Mouse (Mus musculus): Measurements from ENCODE around the gene Gpx4. TPM values are rescaled to one million over a fixed set of nuclear protein-coding genes. Genes with fewer than 3 reads are reported as not detected.

The Gpx4 gene
- 977 and 1,201 TPM in 2 replicates for total RNA-seq (2021)
- long read RNA-seq, transcript Gpx4-202 (7 exons, 959 nt), result major isoform, 584 of 614 reads
- long read RNA-seq, transcript Gpx4-207 (6 exons, 735 nt), result minor isoform, 12 of 614 reads
- long read RNA-seq, partial matches to known transcripts, result 6 of 614 reads
- long read RNA-seq, other reads (novel, unspliced or antisense), result 11 of 614 reads

DNA sequence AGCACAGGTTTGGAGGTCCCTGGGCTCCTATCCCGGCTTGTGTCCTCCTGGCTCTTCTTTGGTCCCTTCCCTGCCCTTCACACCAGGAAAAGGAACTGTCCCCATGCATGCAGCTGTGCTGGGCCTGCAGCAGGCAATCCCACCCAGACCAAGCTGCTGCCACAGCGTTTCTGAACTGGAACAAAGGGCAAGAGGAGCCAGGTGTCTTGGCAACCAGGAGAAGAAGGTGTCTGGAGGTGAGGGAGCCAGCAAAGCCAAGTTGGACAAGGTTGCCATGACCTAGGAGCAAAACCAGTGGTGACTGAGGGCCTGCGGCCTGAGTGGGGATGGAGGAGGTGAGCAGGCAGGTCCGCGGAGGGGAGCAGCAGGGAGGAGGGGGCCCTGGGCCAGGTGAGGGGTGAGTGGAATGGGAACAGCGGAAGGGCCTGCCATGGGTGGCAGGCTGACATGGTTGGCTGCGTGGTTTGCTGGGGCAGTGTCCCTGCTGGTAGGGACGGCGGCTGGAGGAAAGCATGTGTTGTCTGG, at the start of gene Gpx4:
TSS of gene Gpx4 (plus strand) at position 126 of the 525 bp plus-strand sequence.
- no peak for DNase-seq

DNA sequence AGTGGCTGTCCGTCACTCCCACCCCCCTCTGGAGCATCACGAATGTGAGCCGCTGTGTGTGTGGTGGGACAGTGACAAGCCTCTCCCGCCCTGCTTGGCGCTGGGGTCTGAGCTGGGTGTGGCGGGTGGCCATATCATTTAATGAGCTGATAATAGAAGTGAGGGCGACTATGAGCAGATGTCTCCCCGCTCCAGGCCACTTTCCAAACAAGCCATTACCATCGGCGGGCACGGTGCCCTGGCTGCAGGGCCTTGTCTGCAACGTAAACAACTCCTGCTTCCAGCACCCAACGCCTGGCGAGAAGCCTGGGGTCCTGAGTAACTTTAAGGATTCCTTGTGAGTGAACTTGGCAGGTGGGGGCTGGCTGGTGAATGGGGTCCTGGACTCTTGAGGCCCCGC, 49.1 kb upstream of the Gpx4 start:
- DNase-seq, result no peak

DNA sequence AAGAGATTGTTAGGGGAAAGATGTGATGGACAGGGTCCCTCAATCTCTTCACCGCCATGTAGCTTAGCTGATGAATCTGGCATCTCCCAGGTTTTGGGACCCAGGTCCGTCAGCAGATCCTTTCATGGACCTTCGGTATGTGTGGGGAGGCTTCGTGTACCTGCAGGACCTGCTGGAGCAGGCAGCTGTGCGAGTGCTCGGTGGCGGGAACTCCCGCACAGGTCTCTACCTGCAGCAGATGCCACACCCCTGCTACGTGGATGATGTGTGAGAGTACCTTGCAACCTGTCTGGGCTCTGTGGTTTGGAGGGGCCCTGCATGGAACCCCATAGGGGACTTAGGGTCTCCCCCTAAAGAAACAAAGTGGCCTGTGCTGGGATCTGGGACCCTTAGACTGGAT, 45.0 kb upstream of the Gpx4 start:
- DNase-seq, result no peak

DNA sequence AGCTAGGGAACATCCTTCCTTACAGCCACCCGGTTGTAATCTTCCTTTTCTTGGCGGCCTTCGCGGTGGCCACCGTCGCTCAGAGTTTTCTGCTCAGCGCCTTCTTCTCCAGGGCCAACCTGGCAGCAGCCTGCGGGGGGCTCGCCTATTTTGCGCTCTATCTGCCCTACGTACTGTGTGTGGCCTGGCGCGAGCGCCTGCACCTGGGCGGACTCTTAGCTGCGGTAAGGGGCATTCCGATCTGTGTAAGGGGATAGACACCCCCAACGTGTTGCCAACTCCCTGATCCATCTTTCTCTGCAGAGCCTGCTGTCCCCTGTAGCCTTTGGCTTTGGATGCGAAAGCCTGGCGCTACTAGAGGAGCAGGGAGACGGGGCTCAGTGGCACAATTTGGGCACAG, 44.1 kb upstream of the Gpx4 start:
- DNase-seq, result no peak

DNA sequence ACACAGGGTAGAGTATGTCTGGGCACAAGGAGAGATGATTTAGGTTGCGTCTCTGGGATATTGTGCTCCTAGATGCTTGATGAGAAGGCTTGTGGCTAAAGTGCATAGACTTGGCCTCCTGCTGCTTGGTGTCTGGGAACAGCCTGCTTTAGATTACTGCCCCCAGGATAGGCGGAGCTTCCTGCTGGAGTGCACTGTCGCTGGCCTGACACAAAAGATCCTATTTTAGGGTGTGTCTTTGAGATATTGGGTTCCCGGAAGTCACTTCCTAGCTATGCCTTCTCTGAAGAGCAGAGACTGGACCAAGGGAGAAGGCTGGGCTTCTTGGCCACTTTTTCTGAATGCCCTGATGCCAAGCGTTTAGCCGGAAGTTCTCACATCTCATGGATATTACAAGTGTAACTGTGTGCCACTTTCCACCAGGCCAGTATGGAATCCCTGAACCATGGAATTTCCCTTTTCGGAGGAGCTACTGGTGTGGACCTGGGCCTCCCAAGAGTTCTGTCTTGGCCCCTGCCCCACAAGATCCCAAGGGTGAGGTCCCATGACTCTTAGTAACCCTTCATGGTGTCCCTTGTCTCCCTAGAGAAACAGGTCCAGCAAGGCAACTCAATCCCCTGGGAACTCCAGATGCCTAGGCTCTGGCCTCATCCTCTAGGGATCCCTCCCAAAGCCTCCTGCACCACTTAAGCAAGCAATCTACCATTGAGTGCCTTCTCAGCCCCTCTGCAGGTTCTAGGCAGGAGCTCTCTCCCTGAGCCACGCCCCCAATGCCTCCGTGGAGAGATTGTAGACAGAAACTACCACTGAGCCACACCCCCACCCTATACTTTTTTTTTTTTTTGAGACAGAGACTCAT, 43.4 kb upstream of the Gpx4 start:
- DNase-seq, result no peak

DNA sequence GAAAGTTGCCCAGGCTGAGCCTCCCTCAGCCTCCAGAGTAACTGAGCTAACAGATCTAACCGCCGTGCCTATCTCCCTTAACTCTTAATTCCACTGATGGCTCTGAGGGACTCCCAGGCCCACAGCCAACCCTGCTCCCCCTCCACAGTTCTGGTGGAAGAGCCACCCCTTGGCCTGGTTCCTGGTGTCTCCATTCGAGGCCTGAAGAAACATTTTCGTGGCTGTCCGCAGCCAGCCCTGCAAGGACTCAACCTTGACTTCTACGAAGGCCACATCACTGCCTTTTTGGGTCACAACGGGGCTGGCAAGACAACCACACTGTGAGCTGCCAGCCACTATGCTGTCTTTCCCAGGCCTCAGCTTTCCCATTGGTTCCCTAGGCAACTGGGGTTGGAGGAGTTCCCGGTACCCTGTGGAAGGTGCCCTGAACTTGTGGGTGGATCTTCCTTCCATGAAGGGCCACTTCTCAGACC, 42.7 kb upstream of the Gpx4 start:
- DNase-seq, result peak; percentile 60

DNA sequence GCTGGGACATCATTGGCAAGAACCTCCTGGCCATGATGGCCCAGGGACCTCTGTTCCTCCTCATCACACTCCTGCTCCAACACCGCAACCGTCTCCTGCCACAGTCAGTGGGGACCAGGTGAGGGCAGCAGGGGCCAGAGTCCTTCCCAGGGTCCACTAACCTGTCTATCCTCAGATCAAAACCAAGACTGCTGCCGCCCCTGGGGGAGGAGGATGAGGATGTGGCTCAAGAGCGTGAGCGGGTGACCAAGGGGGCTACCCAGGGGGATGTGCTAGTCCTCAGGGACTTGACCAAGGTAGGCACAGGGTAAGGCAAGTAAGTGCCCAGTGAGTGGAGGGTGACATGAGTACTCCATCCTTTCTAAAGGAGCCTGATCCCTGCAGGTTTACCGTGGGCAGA, 35.2 kb upstream of the Gpx4 start:
- DNase-seq, result no peak

DNA sequence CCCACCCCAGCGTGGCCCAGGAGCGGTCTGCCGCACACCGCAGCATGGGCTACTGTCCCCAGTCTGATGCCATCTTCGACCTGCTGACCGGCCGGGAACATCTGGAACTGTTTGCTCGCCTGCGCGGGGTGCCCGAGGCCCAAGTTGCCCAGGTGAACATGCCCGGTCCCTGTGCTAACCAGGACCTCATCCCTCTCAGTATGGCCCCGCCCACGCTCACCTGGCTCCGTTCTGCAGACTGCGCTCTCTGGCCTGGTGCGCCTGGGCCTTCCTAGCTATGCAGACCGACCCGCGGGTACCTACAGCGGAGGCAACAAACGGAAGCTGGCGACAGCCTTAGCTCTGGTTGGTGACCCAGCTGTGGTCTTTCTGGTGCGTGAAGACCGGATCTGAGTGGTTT, 33.4 kb upstream of the Gpx4 start:
- DNase-seq, result no peak

DNA sequence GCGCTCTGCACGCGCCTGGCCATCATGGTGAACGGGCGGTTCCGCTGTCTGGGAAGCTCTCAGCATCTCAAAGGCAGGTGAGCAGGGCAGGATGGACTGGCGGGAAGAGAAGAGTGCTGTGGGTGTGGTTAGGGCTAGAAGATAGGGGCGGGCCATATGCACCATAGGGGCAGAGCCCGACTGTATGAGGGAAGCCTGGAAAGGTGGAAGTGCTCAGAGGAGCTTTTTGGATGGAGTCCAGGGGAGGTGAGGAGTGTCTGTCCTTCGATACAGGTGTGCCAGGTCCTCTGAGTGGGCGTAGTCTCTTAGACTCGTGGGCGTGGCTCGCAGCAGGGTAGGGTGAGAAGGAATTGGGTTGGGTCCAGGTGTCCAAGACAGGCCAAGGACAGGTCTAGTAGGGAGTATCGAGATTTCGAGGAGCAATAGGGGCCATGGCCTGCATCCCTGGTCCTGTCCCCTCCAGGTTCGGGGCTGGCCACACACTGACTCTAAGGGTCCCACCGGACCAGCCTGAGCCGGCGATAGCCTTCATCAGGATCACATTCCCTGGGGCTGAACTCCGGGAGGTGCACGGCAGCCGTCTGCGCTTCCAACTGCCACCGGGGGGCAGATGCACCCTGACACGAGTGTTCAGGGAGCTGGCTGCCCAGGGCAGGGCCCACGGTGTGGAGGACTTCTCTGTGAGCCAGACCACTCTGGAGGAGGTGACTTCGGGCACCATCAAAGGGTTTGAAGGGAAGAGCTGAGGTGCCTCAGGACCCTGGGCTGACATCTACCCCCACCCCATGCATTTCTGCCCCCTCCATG, 32.3 kb upstream of the Gpx4 start:
- no peak for DNase-seq

DNA sequence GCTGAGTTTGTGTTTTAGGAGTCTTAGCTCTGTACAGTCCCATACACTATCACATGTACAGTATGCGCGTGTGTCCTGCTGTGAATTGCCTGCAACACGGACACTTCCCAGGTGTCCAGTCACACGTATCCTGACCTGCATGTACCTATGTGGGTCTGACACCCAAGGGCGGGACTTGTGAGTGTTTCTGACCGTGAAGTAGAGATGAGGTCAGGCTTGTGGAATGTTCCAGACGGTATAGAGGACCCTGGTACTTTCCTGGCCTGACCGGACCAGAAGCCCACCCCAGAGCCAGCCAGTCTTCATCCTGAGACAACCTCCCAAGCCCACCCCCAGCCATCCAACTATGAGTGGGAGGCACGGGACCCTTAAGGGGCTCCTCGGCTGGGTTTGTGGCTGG, 31.4 kb upstream of the Gpx4 start:
- DNase-seq, result no peak

DNA sequence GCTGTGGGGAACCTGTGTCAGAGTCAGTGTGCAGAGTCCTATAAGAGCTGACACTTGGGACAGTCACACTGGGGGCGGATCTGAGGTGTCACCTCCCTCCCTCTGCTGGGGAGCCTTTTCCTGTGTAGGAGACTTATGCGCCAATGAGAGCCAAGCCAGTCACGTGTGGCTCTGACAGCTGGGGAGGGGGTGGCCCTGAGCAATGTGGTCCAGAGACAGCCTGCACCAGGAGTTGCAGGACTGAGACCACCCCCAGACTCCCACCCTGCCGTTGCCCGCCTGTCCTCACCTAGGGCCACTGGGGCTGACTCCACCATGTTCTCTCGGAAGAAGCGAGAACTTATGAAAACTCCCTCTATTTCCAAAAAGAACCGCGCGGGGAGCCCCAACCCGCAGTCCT, 30.5 kb upstream of the Gpx4 start, which contains the start of gene Arhgap45:
TSS of gene Arhgap45 (plus strand) at position 143 of the 400 bp plus-strand sequence.
- no peak for DNase-seq

DNA sequence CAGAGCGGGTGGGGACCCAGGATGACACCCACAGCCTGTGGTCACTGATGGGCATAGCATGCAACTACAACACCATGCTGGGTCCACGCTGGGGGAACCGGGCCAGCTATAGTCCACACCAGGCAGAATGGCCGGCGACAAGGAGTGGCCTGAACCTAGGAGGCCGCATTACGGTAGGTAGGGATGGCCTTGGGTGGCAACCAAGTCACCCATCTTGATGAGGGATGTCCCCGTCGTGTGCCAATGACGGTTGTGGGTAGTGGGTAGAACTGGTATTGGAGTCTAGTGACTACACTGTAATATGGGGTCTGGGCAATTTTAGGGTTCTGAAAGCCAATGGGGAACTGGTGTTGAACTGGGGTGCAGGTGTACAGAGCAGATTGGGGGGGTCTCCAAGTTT, 30.0 kb upstream of the Gpx4 start:
- DNase-seq, result no peak

DNA sequence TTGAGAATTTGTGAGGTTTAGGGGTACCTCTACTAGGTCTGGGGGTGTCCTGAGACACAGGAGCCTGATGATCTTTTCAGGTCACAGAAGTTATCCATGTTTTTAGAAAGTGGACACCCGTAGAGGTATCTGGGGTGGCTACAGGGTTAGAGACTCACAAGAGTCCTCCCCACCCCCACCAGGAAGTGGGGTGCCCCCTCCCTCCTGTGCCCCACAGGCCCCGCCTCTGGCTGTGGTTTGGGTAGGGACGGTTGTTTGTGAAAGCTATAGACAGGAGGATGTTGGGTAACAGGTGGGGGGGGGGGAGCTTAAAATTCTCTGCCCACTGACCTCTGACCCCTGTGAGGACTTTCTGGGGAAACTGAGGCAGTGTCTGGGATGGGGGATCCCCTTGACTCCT, 29.6 kb upstream of the Gpx4 start:
- DNase-seq, result no peak

DNA sequence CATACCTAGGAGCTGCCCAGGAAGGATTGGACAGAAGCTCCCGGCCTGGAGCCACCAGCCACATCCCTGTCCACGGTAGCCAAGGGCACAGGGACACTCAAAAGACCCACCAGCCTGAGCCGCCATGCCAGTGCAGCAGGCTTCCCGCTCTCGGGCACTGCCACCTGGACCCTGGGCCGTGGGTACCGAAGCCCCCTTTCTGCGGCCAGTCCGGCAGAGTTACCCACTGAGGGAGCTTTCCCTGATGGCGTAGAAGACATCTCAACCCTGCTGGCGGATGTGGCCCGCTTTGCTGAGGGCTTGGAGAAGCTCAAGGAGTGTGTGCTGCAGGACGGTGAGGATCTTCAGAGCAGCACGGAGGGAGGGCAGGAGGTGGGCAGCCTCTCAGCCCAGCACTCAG, 29.2 kb upstream of the Gpx4 start:
- no peak for DNase-seq

DNA sequence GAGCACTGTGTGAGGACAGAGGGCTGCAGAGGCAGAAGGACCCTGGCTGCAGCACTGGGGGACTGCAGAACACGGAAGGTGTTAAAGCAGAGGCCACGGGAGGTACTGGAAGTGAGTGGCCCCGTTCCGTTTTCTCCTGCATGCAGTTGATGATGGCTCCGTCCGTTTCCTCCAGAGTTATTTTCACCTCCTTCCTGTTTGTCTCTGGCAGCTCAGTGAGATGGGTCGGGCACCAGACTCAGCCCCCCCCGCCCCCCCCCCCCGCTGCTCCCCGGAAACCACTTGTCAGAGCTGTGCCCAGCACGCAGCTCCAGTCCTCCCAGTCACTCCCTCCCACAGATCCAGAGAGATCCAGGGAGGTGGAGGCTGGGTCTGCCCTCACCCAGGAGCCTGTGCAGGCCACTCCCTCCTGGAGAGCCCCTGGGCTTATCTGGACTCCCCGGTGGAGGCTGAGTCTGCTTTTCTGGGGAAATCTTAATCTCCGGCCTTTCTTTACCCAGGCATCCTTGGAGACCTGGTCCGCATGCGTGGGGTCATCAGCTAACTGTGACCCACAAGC, 28.1 kb upstream of the Gpx4 start:
- no peak for DNase-seq

DNA sequence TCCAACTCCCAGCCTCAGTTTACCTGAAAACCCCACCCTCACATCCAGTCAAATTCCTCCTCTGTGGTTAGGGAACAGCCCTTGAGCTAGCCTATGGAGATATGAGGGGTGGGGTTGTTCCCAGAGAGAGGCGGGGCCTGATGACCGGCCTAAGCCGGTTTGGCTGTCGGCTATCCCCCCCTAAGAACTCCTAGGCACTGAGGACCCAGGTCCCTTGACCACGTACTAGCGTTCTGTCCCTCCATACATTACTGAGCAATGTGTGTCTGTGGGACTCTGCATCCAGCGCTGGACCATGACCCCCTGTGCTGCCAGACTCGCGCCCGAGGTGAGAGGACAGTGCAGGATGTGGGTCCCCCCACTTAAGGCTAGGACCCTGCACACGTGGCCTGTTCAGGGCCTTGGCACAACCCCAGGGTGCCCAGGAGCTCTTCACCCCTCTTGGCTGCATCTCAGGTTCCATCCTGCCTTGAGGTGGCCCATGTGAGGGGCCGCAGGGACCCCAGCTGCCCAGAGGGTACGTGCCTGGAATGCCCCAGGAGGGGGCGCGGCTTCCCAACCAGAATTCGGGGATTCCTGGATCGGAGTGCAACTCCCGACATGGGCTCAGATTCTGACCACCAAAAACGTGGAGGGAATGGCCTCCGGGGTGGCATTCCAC, 27.4 kb upstream of the Gpx4 start:
- no peak for DNase-seq

DNA sequence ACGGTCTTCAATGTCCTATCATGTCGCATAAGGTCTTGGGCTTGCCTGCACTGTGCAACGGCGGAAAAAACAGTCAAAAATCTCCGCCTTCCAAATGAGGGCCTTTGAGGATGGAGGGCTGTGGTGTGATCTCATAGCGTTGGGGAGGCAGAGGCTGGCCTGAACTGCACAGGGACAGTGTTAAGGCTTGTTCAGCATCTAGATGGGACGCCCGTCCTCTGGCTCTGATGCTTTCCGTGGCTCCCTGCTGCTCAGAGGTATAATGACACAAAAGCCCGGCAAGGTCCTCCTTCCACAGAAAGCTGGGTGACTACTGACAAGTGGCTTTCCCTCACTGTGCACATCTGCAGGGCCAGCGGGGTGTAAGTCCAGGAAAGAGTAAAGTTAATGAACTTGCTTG, 26.8 kb upstream of the Gpx4 start:
- DNase-seq, result no peak

DNA sequence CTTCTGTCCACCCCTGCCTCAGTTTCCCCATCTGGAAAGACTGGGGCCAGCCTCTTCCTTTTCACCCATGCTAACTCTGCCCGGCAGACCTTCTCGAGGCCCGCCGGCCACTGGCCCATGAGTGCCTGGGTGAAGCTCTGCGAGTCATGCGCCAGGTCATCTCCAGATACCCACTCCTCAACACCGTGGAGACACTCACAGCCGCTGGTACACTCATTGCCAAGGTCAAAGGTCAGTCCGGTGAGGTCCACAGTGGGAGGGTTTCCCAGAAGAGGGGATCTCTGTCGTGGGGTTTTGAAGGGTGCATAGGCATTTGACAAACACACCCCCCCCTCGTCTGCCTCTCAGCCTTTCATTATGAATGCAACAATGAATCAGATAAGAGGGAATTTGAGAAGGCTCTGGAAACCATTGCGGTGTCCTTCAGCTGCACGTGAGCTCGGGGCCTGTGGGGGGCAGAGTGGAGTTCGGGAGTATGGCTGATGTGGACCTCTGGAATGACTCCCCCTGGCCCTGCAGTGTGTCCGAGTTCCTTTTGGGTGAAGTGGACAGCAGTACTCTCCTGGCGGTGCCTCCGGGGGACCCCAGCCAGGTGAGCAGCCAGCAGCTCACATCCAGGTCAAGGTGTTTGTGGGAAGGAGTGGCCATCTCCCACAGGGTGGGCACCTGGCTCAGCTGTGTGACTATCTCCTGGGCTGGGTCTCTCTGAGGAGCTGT, 26.2 kb upstream of the Gpx4 start:
- DNase-seq, result no peak

DNA sequence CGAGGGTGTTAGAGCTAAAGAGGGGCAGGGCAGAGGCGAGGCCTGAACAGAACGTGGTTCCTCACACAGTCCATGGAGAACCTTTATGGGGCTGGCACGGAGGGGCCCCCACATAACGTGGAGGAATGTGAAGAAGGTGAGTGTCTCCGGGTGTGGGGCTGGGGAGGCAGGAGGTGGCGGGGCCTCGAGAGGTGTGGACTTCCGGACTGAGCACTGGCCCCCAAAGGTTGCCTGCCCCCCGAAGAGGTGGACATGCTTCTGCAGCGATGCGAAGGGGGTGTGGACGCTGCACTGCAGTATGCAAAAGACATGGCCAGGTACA, 25.7 kb upstream of the Gpx4 start:
- DNase-seq, result no peak

DNA sequence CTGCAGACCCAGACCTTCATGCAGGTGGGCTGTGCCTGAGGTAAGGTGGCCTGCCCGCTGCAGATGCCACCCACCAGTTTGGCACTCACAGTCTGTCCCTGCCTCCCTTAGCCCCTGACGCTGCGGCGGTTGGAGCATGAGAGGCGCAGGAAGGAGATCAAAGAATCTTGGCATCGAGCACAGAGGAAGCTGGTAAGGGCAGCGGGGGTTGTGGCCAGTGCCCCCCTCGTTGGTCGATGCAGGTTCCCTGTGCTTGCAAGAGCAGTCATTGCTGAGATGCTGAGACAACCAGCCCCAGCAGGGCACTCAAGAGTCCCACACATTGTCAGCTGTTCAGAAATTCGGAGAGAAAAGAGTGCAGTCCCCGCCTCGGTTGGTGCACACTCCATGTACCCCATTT, 24.8 kb upstream of the Gpx4 start:
- DNase-seq, result no peak

DNA sequence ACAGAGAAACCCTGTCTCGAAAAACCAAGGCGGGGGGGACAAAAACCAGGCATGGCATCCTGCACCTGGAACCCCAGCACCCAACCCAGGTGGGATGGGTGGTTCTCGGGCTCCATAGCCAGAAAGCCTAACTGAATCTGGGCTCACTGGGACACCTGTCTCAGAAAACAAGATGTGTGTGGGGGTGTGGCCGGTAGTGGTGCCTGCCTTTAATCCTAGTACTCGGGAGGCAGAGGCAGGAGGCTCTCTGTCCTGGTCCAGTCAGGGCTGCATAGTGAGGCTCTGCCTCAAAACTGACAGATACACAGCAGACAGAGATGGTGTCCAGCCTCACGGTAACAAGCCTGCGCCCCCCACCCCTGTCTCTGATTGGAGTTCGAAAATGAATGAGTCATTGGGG, 24.2 kb upstream of the Gpx4 start:
- no peak for DNase-seq

All from adrenal gland, postnatal 25 days (tissue).